Mouse (Mus musculus) kidney, adult 2 months (tissue): ENCODE measurements around the gene Wnk4. TPM values are rescaled to one million over a fixed set of nuclear protein-coding genes. Genes with fewer than 3 reads are reported as not detected.
A peak's percentile ranks its signal among the peaks of the same experiment; 100 is the strongest.
"Not testable (repeated sequence)": the region's sequence is repeated elsewhere in the genome, so short reads cannot be mapped to it uniquely, and the experiment has no call there.

Source experiments
- DNase-seq: peaks from one replicate; pipeline ENCODE4 v3.0.0; 2021
- H3K27ac ChIP-seq: fragments of 200-500 bp; 2 replicates; pipeline ENCODE4 v1.5.1; 2012; ENCODE audit warnings: low read depth, low read length, control low read depth, inconsistent platforms; ENCODE audit not compliant: insufficient read depth
- H3K27me3 ChIP-seq: fragments of 200-500 bp; replicated peaks from 2 replicates; pipeline ENCODE4 v1.6.1; 2012; ENCODE audit warnings: mild to moderate bottlenecking, moderate library complexity, low read length, inconsistent platforms; ENCODE audit not compliant: control insufficient read depth, insufficient read depth
- H3K36me3 ChIP-seq: fragments of 200-500 bp; 2 replicates; pipeline ENCODE4 v1.6.1; 2012; ENCODE audit warnings: mild to moderate bottlenecking, moderate library complexity, low read length, inconsistent platforms; ENCODE audit not compliant: control insufficient read depth, insufficient read depth
- H3K4me1 ChIP-seq: fragments of 200-500 bp; 2 replicates; pipeline ENCODE4 v1.6.1; 2011; ENCODE audit warnings: low read length; ENCODE audit not compliant: control insufficient read depth, insufficient read depth
- H3K4me3 ChIP-seq: fragments of 200-500 bp; 2 replicates; pipeline ENCODE4 v1.5.1; 2011; ENCODE audit warnings: mild to moderate bottlenecking, low read depth, low read length, control low read depth; ENCODE audit not compliant: insufficient read depth
- CTCF ChIP-seq: fragments of 200-500 bp; conservative IDR thresholded peaks from 2 replicates; pipeline ENCODE4 v1.5.1; 2011; ENCODE audit warnings: low read depth, mild to moderate bottlenecking, control low read depth, low read length, moderate library complexity, mixed read lengths; ENCODE audit not compliant: insufficient read depth, insufficient read length
- POLR2A ChIP-seq: fragments of 200-500 bp; IDR thresholded peaks from one replicate; pipeline ENCODE4 v1.6.1; 2011; ENCODE audit warnings: low read depth, low read length, control low read depth
- WGBS: fragments of 180-500 bp; shearing (Covaris S2); methylation state at CpG from one replicate; pipeline ENCODE4 v1.1.7; 2018; 5-methylcytosine and 5-hydroxymethylcytosine counted together
- polyA plus RNA-seq: library from polyadenylated mRNA; depleted of rRNA; stranded (reverse); fragments of >200 nt; gene quantifications from 2 replicates; pipeline ENCODE4 v1.2.3, GENCODE M21; 2012

Wnk4 gene
- polyA plus RNA-seq, 1 experiment: 160 TPM

GRCm38 (mm10) chr11:101312150-101312549, 51.8 kb downstream of the Wnk4 start:
- 46% methylated on average over 3 of the region's 3 CpGs for WGBS
- Histone ChIP-seq H3K36me3 (no peaks in the 10 kb centered on the region), H3K4me1 (no peaks in the 10 kb centered on the region; the same call in 1 of the 2 replicates), H3K27ac (no peak overlapping the region), H3K27me3 (no peaks in the 10 kb centered on the region), H3K4me3 (no peak overlapping the region)
- DNase-seq: no peak
- TF ChIP-seq POLR2A (no peak), CTCF (no peak)

- H3K27ac ChIP-seq: no peak overlapping the region
- H3K27me3 ChIP-seq: no peaks in the 10 kb centered on the region
- no peak overlapping the region for H3K4me3 ChIP-seq
- TF ChIP-seq POLR2A (no peak), CTCF (no peak)
- no peaks in the 10 kb centered on the region; the same call in 1 of the 2 replicates for H3K4me1 ChIP-seq
- H3K36me3 ChIP-seq: peaks cover 3% of the 10 kb centered on the region
- 95% methylated on average over 1 of the region's 1 CpGs for WGBS
- DNase-seq: no peak
Observed at GRCm38 (mm10) chr11:101314567-101314966, 54.2 kb downstream of the Wnk4 start.

- H3K4me1 ChIP-seq: no peaks in the 10 kb centered on the region; the same call in 1 of the 2 replicates
- no peaks in the 10 kb centered on the region for H3K27me3 ChIP-seq
- TF ChIP-seq POLR2A (no peak), CTCF (no peak)
- 84% methylated on average over 8 of the region's 8 CpGs for WGBS
- no peak for DNase-seq
- H3K27ac ChIP-seq: peak overlapping the region; percentile 90; the same call in 1 of the 2 replicates
- peak overlapping the region; percentile 88 for H3K4me3 ChIP-seq
- peaks cover 4% of the 10 kb centered on the region for H3K36me3 ChIP-seq
Observed at GRCm38 (mm10) chr11:101315082-101315650, 54.8 kb downstream of the Wnk4 start.

GRCm38 (mm10) chr11:101315665-101316500, 55.5 kb downstream of the Wnk4 start, which contains the start of gene Psme3:
Gene Psme3 (plus strand): TSS chr11:101316213.
- Histone ChIP-seq H3K27me3 (no peaks in the 10 kb centered on the region), H3K27ac (peak within 1 kb of the TSS; percentile 90)
- under 1% methylated on average over 62 of the region's 62 CpGs for WGBS

GRCm38 (mm10) chr11:101316501-101316917, 56.1 kb downstream of the Wnk4 start:
- H3K27me3 ChIP-seq: no peaks in the 10 kb centered on the region
- peak overlapping the region; percentile 88 for H3K4me3 ChIP-seq
- 0 out of 2 replicates have a peak overlapping the region, but pooled peaks have one; percentile 9 for H3K27ac ChIP-seq
- no peaks in the 10 kb centered on the region; the same call in 1 of the 2 replicates for H3K4me1 ChIP-seq
- peaks cover 8% of the 10 kb centered on the region for H3K36me3 ChIP-seq
- no peak for TF ChIP-seq CTCF
- DNase-seq: no peak
- WGBS: under 1% methylated on average over 17 of the region's 17 CpGs

More at GRCm38 (mm10) chr11:101315665-101316500, 55.5 kb downstream of the Wnk4 start, which contains the start of gene Psme3:
- TF ChIP-seq POLR2A (peak; percentile 65), CTCF (no peak)
- H3K4me3 ChIP-seq: peak within 1 kb of the TSS; percentile 88
- H3K36me3 ChIP-seq: peaks cover 6% of the 10 kb centered on the region
- no peaks in the 10 kb centered on the region; the same call in 1 of the 2 replicates for H3K4me1 ChIP-seq
- peak; percentile 96 for DNase-seq

GRCm38 (mm10) chr11:101323609-101324008, 63.2 kb downstream of the Wnk4 start:
- Histone ChIP-seq H3K27ac (no peak overlapping the region), H3K4me1 (no peaks in the 10 kb centered on the region), H3K36me3 (peaks cover 11% of the 10 kb centered on the region), H3K4me3 (no peak overlapping the region), H3K27me3 (no peaks in the 10 kb centered on the region)
- TF ChIP-seq POLR2A (no peak), CTCF (peak; percentile 99)
- DNase-seq: peak; percentile 86
- 4% methylated on average over 4 of the region's 4 CpGs for WGBS

GRCm38 (mm10) chr11:101324763-101325162, 64.4 kb downstream of the Wnk4 start, which contains the start of gene Aoc2:
Gene Aoc2 (plus strand): TSS chr11:101325063.
- 69% methylated on average over 5 of the region's 5 CpGs for WGBS
- TF ChIP-seq POLR2A (no peak), CTCF (no peak)
- H3K4me1 ChIP-seq: no peaks in the 10 kb centered on the region
- H3K4me3 ChIP-seq: no peak within 1 kb of the TSS
- DNase-seq: no peak
- H3K27me3 ChIP-seq: no peaks in the 10 kb centered on the region
- H3K27ac ChIP-seq: no peak within 1 kb of the TSS
- H3K36me3 ChIP-seq: peaks cover 7% of the 10 kb centered on the region

GRCm38 (mm10) chr11:101325201-101325600, 64.8 kb downstream of the Wnk4 start:
- H3K27me3 ChIP-seq, H3K4me3 ChIP-seq, DNase-seq, H3K27ac ChIP-seq, H3K36me3 ChIP-seq, H3K4me1 ChIP-seq: not testable (repeated sequence)
- 95% methylated on average over 11 of the region's 11 CpGs for WGBS
